Mouse (Mus musculus): Measurements from ENCODE around the gene Sipa1. TPM values are rescaled to one million over a fixed set of nuclear protein-coding genes. Genes with fewer than 3 reads are reported as not detected.

The Sipa1 gene
- total and polyA plus RNA-seq, 3 experiments: 6.2 to 15.5 TPM; not detected in 1

- peak; percentile 94 for TF ChIP-seq TBP (IDR thresholded peaks at IDR 0.05; ENCODE audit: low read depth, low read length)
These were observed 61.6 kb downstream of the Sipa1 start, which contains the start of gene Rnaseh2c (continued) for GRCm38 (mm10) chr19:5601752-5602541.

Other genes starting within 250 kb of the Sipa1 start
- gene Drap1, start 238.7 kb downstream of the Sipa1 start, total RNA-seq (2012; rRNA removed): 160 and 183 TPM in 2 replicates
- 100 to 1,000 TPM in 1 of 2 experiments, not detected in 1; 307 TPM for gene Drap1, start 238.7 kb downstream of the Sipa1 start, polyA plus RNA-seq (2012; ENCODE audit: insufficient read depth in 1 of 2, insufficient read length in 2 of 2, low read depth in 1 of 2, low replicate concordance in 2 of 2, missing spikeins in 1 of 2)
- 8.4 and 8.9 TPM in 2 replicates for gene AI837181, start 238.6 kb downstream of the Sipa1 start, total RNA-seq (2012; rRNA removed)
- gene AI837181, start 238.6 kb downstream of the Sipa1 start, polyA plus RNA-seq (2012; ENCODE audit: insufficient read depth in 1 of 2, insufficient read length in 2 of 2, low read depth in 1 of 2, low replicate concordance in 2 of 2, missing spikeins in 1 of 2): 10 to 100 TPM in 1 of 2 experiments, not detected in 1; 41.3 TPM
- 1.1 and 2.0 TPM in 2 replicates for gene Fosl1, start 216.2 kb downstream of the Sipa1 start, total RNA-seq (2012; rRNA removed)
- gene Fosl1, start 216.2 kb downstream of the Sipa1 start, polyA plus RNA-seq (2012; ENCODE audit: insufficient read depth in 1 of 2, insufficient read length in 2 of 2, low read depth in 1 of 2, low replicate concordance in 2 of 2, missing spikeins in 1 of 2): 1 to 10 TPM in 1 of 2 experiments, not detected in 1; 3.1 TPM
- 3.6 and 4.1 TPM in 2 replicates for gene Ccdc85b, start 205.8 kb downstream of the Sipa1 start, total RNA-seq (2012; rRNA removed)
- gene Ccdc85b, start 205.8 kb downstream of the Sipa1 start, polyA plus RNA-seq (2012; ENCODE audit: insufficient read depth in 1 of 2, insufficient read length in 2 of 2, low read depth in 1 of 2, low replicate concordance in 2 of 2, missing spikeins in 1 of 2): 1 to 10 TPM in 1 of 2 experiments, not detected in 1; 7.6 TPM
- 21.9 and 28.3 TPM in 2 replicates for gene Fibp, start 203.1 kb downstream of the Sipa1 start, total RNA-seq (2012; rRNA removed)
- 10 to 100 TPM in 1 of 2 experiments, not detected in 1; 63.5 TPM for gene Fibp, start 203.1 kb downstream of the Sipa1 start, polyA plus RNA-seq (2012; ENCODE audit: insufficient read depth in 1 of 2, insufficient read length in 2 of 2, low read depth in 1 of 2, low replicate concordance in 2 of 2, missing spikeins in 1 of 2)
- 0.15 TPM in 1 of 2 replicates, not detected in the other for gene Ctsw, start 195.2 kb downstream of the Sipa1 start, total RNA-seq (2012; rRNA removed)
- gene Ctsw, start 195.2 kb downstream of the Sipa1 start, polyA plus RNA-seq (2012; ENCODE audit: insufficient read depth in 1 of 2, insufficient read length in 2 of 2, low read depth in 1 of 2, low replicate concordance in 2 of 2, missing spikeins in 1 of 2): under 1 TPM in 1 of 2 experiments, not detected in 1; 0.39 TPM
- 7.5 and 10.4 TPM in 2 replicates for gene Efemp2, start 189.8 kb downstream of the Sipa1 start, total RNA-seq (2012; rRNA removed)
- gene Efemp2, start 189.8 kb downstream of the Sipa1 start, polyA plus RNA-seq (2012; ENCODE audit: insufficient read depth in 1 of 2, insufficient read length in 2 of 2, low read depth in 1 of 2, low replicate concordance in 2 of 2, missing spikeins in 1 of 2): 10 to 100 TPM in 1 of 2 experiments, not detected in 1; 17.7 TPM
- gene Mus81, start 175.3 kb downstream of the Sipa1 start, total RNA-seq (2012; rRNA removed): 34.3 and 38.9 TPM in 2 replicates
- gene Mus81, start 175.3 kb downstream of the Sipa1 start, polyA plus RNA-seq (2012; ENCODE audit: insufficient read depth in 1 of 2, insufficient read length in 2 of 2, low read depth in 1 of 2, low replicate concordance in 2 of 2, missing spikeins in 1 of 2): 10 to 100 TPM in 1 of 2 experiments, not detected in 1; 50.5 TPM
- 880 and 979 TPM in 2 replicates for gene Cfl1, start 173.3 kb downstream of the Sipa1 start, total RNA-seq (2012; rRNA removed)
- 1,000 to 10,000 TPM in 1 of 2 experiments, not detected in 1; 2,037 TPM for gene Cfl1, start 173.3 kb downstream of the Sipa1 start, polyA plus RNA-seq (2012; ENCODE audit: insufficient read depth in 1 of 2, insufficient read length in 2 of 2, low read depth in 1 of 2, low replicate concordance in 2 of 2, missing spikeins in 1 of 2)
- gene 1700020D05Rik, start 159.9 kb downstream of the Sipa1 start, total RNA-seq (2012; rRNA removed): 0.19 and 0.23 TPM in 2 replicates
- under 1 TPM in 1 of 2 experiments, not detected in 1; 0.78 TPM for gene 1700020D05Rik, start 159.9 kb downstream of the Sipa1 start, polyA plus RNA-seq (2012; ENCODE audit: insufficient read depth in 1 of 2, insufficient read length in 2 of 2, low read depth in 1 of 2, low replicate concordance in 2 of 2, missing spikeins in 1 of 2)
- 1.3 and 1.8 TPM in 2 replicates for gene Snx32, start 153.2 kb downstream of the Sipa1 start, total RNA-seq (2012; rRNA removed)
- 1 to 10 TPM in 1 of 2 experiments, not detected in 1; 2.6 TPM for gene Snx32, start 153.2 kb downstream of the Sipa1 start, polyA plus RNA-seq (2012; ENCODE audit: insufficient read depth in 1 of 2, insufficient read length in 2 of 2, low read depth in 1 of 2, low replicate concordance in 2 of 2, missing spikeins in 1 of 2)
- not detected in 2 replicates for gene Ovol1, start 103.1 kb downstream of the Sipa1 start, total RNA-seq (2012; rRNA removed)
- under 1 TPM in 1 of 2 experiments, not detected in 1; 0.06 TPM for gene Ovol1, start 103.1 kb downstream of the Sipa1 start, polyA plus RNA-seq (2012; ENCODE audit: insufficient read depth in 1 of 2, insufficient read length in 2 of 2, low read depth in 1 of 2, low replicate concordance in 2 of 2, missing spikeins in 1 of 2)
- 18.0 and 18.5 TPM in 2 replicates for gene Ap5b1, start 95.7 kb downstream of the Sipa1 start, total RNA-seq (2012; rRNA removed)
- 10 to 100 TPM in 1 of 2 experiments, not detected in 1; 28.1 TPM for gene Ap5b1, start 95.7 kb downstream of the Sipa1 start, polyA plus RNA-seq (2012; ENCODE audit: insufficient read depth in 1 of 2, insufficient read length in 2 of 2, low read depth in 1 of 2, low replicate concordance in 2 of 2, missing spikeins in 1 of 2)
- gene Rnaseh2c, start 61.8 kb downstream of the Sipa1 start, total RNA-seq (2012; rRNA removed): 109 and 124 TPM in 2 replicates
- 100 to 1,000 TPM in 1 of 2 experiments, not detected in 1; 165 TPM for gene Rnaseh2c, start 61.8 kb downstream of the Sipa1 start, polyA plus RNA-seq (2012; ENCODE audit: insufficient read depth in 1 of 2, insufficient read length in 2 of 2, low read depth in 1 of 2, low replicate concordance in 2 of 2, missing spikeins in 1 of 2)
- 51.0 and 54.5 TPM in 2 replicates for gene Kat5, start 53.5 kb downstream of the Sipa1 start, total RNA-seq (2012; rRNA removed)
- gene Kat5, start 53.5 kb downstream of the Sipa1 start, polyA plus RNA-seq (2012; ENCODE audit: insufficient read depth in 1 of 2, insufficient read length in 2 of 2, low read depth in 1 of 2, low replicate concordance in 2 of 2, missing spikeins in 1 of 2): 10 to 100 TPM in 1 of 2 experiments, not detected in 1; 67.6 TPM
- 16.4 and 19.0 TPM in 2 replicates for gene Rela, start 26.2 kb downstream of the Sipa1 start, total RNA-seq (2012; rRNA removed)
- gene Rela, start 26.2 kb downstream of the Sipa1 start, polyA plus RNA-seq (2012; ENCODE audit: insufficient read depth in 1 of 2, insufficient read length in 2 of 2, low read depth in 1 of 2, low replicate concordance in 2 of 2, missing spikeins in 1 of 2): 10 to 100 TPM in 1 of 2 experiments, not detected in 1; 61.7 TPM
- 17.9 and 22.5 TPM in 2 replicates for gene Map3k11, start 25.0 kb upstream of the Sipa1 start, total RNA-seq (2012; rRNA removed)
- 10 to 100 TPM in 1 of 2 experiments, not detected in 1; 38.3 TPM for gene Map3k11, start 25.0 kb upstream of the Sipa1 start, polyA plus RNA-seq (2012; ENCODE audit: insufficient read depth in 1 of 2, insufficient read length in 2 of 2, low read depth in 1 of 2, low replicate concordance in 2 of 2, missing spikeins in 1 of 2)
- 25.3 and 26.8 TPM in 2 replicates for gene Pcnx3, start 25.2 kb upstream of the Sipa1 start, total RNA-seq (2012; rRNA removed)
- 10 to 100 TPM in 1 of 2 experiments, not detected in 1; 76.4 TPM for gene Pcnx3, start 25.2 kb upstream of the Sipa1 start, polyA plus RNA-seq (2012; ENCODE audit: insufficient read depth in 1 of 2, insufficient read length in 2 of 2, low read depth in 1 of 2, low replicate concordance in 2 of 2, missing spikeins in 1 of 2)
- 0.16 and 0.23 TPM in 2 replicates for gene Kcnk7, start 40.7 kb upstream of the Sipa1 start, total RNA-seq (2012; rRNA removed)
- gene Kcnk7, start 40.7 kb upstream of the Sipa1 start, polyA plus RNA-seq (2012; ENCODE audit: insufficient read depth in 1 of 2, insufficient read length in 2 of 2, low read depth in 1 of 2, low replicate concordance in 2 of 2, missing spikeins in 1 of 2): under 1 TPM in 1 of 2 experiments, not detected in 1; 0.60 TPM
- gene Ehbp1l1, start 62.6 kb upstream of the Sipa1 start, total RNA-seq (2012; rRNA removed): 60.6 and 63.2 TPM in 2 replicates
- 100 to 1,000 TPM in 1 of 2 experiments, 10 to 100 TPM in 1; 77.3 to 113 TPM for gene Ehbp1l1, start 62.6 kb upstream of the Sipa1 start, polyA plus RNA-seq (2012; ENCODE audit: insufficient read depth in 1 of 2, insufficient read length in 2 of 2, low read depth in 1 of 2, low replicate concordance in 2 of 2, missing spikeins in 1 of 2)
- gene Fam89b, start 65.9 kb upstream of the Sipa1 start, total RNA-seq (2012; rRNA removed): 29.6 and 35.9 TPM in 2 replicates
- gene Fam89b, start 65.9 kb upstream of the Sipa1 start, polyA plus RNA-seq (2012; ENCODE audit: insufficient read depth in 1 of 2, insufficient read length in 2 of 2, low read depth in 1 of 2, low replicate concordance in 2 of 2, missing spikeins in 1 of 2): 10 to 100 TPM in 1 of 2 experiments, not detected in 1; 60.2 TPM
- 0.39 TPM in 1 of 2 replicates, not detected in the other for gene Ltbp3, start 77.2 kb upstream of the Sipa1 start, total RNA-seq (2012; rRNA removed)
- gene Ltbp3, start 77.2 kb upstream of the Sipa1 start, polyA plus RNA-seq (2012; ENCODE audit: insufficient read depth in 1 of 2, insufficient read length in 2 of 2, low read depth in 1 of 2, low replicate concordance in 2 of 2, missing spikeins in 1 of 2): not detected
- gene Scyl1, start 107.7 kb upstream of the Sipa1 start, total RNA-seq (2012; rRNA removed): 35.5 and 36.0 TPM in 2 replicates
- 10 to 100 TPM in 1 of 2 experiments, not detected in 1; 64.1 TPM for gene Scyl1, start 107.7 kb upstream of the Sipa1 start, polyA plus RNA-seq (2012; ENCODE audit: insufficient read depth in 1 of 2, insufficient read length in 2 of 2, low read depth in 1 of 2, low replicate concordance in 2 of 2, missing spikeins in 1 of 2)
- 20.8 and 22.8 TPM in 2 replicates for gene Frmd8, start 211.6 kb upstream of the Sipa1 start, total RNA-seq (2012; rRNA removed)
- 10 to 100 TPM in 1 of 2 experiments, not detected in 1; 34.4 TPM for gene Frmd8, start 211.6 kb upstream of the Sipa1 start, polyA plus RNA-seq (2012; ENCODE audit: insufficient read depth in 1 of 2, insufficient read length in 2 of 2, low read depth in 1 of 2, low replicate concordance in 2 of 2, missing spikeins in 1 of 2)
- gene Slc25a45, start 214.1 kb upstream of the Sipa1 start, total RNA-seq (2012; rRNA removed): 20.7 and 23.5 TPM in 2 replicates
- 10 to 100 TPM in 1 of 2 experiments, not detected in 1; 30.7 TPM for gene Slc25a45, start 214.1 kb upstream of the Sipa1 start, polyA plus RNA-seq (2012; ENCODE audit: insufficient read depth in 1 of 2, insufficient read length in 2 of 2, low read depth in 1 of 2, low replicate concordance in 2 of 2, missing spikeins in 1 of 2)
- gene Tigd3, start 230.4 kb upstream of the Sipa1 start, total RNA-seq (2012; rRNA removed): 1.9 and 2.1 TPM in 2 replicates
- gene Tigd3, start 230.4 kb upstream of the Sipa1 start, polyA plus RNA-seq (2012; ENCODE audit: insufficient read depth in 1 of 2, insufficient read length in 2 of 2, low read depth in 1 of 2, low replicate concordance in 2 of 2, missing spikeins in 1 of 2): 1 to 10 TPM in 1 of 2 experiments, not detected in 1; 2.2 TPM
- 45.7 and 58.6 TPM in 2 replicates for gene Dpf2, start 249.3 kb upstream of the Sipa1 start, total RNA-seq (2012; rRNA removed)
- gene Dpf2, start 249.3 kb upstream of the Sipa1 start, polyA plus RNA-seq (2012; ENCODE audit: insufficient read depth in 1 of 2, insufficient read length in 2 of 2, low read depth in 1 of 2, low replicate concordance in 2 of 2, missing spikeins in 1 of 2): 100 to 1,000 TPM; 133 to 166 TPM

Data from MEL (cell line).